Mouse (Mus musculus) liver, postnatal 0 days (tissue): Measurements from ENCODE around the gene B830017H08Rik.

Experiments
- CTCF ChIP-seq: sonication (generic); IDR thresholded peaks from 2 replicates; pipeline ENCODE4 v1.5.1; 2016; ENCODE audit warnings: antibody characterized with exemption, low read depth
- EP300 ChIP-seq: IDR thresholded peaks from 2 replicates; pipeline ENCODE4 v1.6.1; 2016; ENCODE audit warnings: antibody characterized with exemption, low read depth, mild to moderate bottlenecking

DNA sequence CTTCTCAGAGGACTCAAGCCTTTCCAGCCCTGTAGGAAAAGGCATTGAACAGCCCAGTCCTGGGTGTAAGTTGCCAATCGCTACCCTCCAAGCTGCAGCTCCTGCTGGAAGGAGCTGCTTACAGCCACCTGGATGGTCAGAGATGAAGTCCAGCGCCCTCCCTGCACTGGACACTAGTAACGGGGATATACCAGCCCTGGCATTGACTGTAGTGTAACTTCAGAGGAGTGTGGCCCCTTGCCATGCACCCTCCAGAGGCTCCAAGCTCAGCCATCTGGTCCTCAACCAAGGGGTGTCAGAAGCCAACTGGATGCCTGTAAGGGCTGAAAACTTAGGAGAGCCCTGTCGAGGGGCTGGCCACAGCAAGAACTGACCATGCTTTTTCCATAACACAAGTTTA, 7.1 kb downstream of the B830017H08Rik start:
- TF ChIP-seq CTCF = no peak
- TF ChIP-seq EP300 = no peak
